Mouse (Mus musculus) embryo, embryonic 11.5 days (tissue): ENCODE measurements around the gene Ptpn6.
A peak's percentile ranks its signal among the peaks of the same experiment; 100 is the strongest.

Source experiments
- DNase-seq: peaks from one replicate; pipeline ENCODE4 v3.0.0-alpha.2; 2012; ENCODE audit warnings: low read depth, low spot score

The Ptpn6 gene

GRCm38 (mm10) chr6:124755831-124756595, 17.5 kb upstream of the Ptpn6 start, which contains the start of the genes Gm45234 and Atn1:
Gene Gm45234 (minus strand): TSS chr6:124756021.
Gene Atn1 (minus strand): TSS chr6:124756524.
- no peak for DNase-seq

- no peak for DNase-seq
Observed at GRCm38 (mm10) chr6:124755306-124755705, 16.8 kb upstream of the Ptpn6 start.

GRCm38 (mm10) chr6:124753861-124754260, 15.3 kb upstream of the Ptpn6 start:
- DNase-seq: no peak

GRCm38 (mm10) chr6:124750405-124750804, 11.9 kb upstream of the Ptpn6 start:
- DNase-seq: no peak

GRCm38 (mm10) chr6:124746654-124747632, 8.4 kb upstream of the Ptpn6 start:
- no peak for DNase-seq

GRCm38 (mm10) chr6:124746296-124746605, 7.7 kb upstream of the Ptpn6 start:
- DNase-seq: no peak

GRCm38 (mm10) chr6:124745490-124746295, 7.2 kb upstream of the Ptpn6 start:
- peak; percentile 93 for DNase-seq

- DNase-seq: no peak
Observed at GRCm38 (mm10) chr6:124744755-124745321, 6.3 kb upstream of the Ptpn6 start.

GRCm38 (mm10) chr6:124743647-124744046, 5.1 kb upstream of the Ptpn6 start:
- DNase-seq: no peak

- DNase-seq: no peak
Observed at GRCm38 (mm10) chr6:124742839-124743514, 4.5 kb upstream of the Ptpn6 start.

- no peak for DNase-seq
Observed at GRCm38 (mm10) chr6:124741842-124742241, 3.3 kb upstream of the Ptpn6 start.

GRCm38 (mm10) chr6:124740888-124741761, 2.6 kb upstream of the Ptpn6 start, which contains the start of gene Grcc10:
Gene Grcc10 (minus strand): TSS chr6:124741374.
- DNase-seq: peak; percentile 89

- peak; percentile 54 for DNase-seq
Observed at GRCm38 (mm10) chr6:124740211-124740887, 1.8 kb upstream of the Ptpn6 start.

- DNase-seq: no peak
Observed at GRCm38 (mm10) chr6:124739231-124739796, 800 bp upstream of the Ptpn6 start.

GRCm38 (mm10) chr6:124737040-124737439, 1.5 kb downstream of the Ptpn6 start:
- DNase-seq: no peak

GRCm38 (mm10) chr6:124734417-124734816, 4.1 kb downstream of the Ptpn6 start:
- DNase-seq: no peak

GRCm38 (mm10) chr6:124732476-124733370, 5.8 kb downstream of the Ptpn6 start:
- no peak for DNase-seq

- DNase-seq: no peak
Observed at GRCm38 (mm10) chr6:124731038-124731437, 7.5 kb downstream of the Ptpn6 start.
